Mouse (Mus musculus) activated CD4-positive, CD25-positive, alpha-beta regulatory T cell, adult 4 months (primary cell): ENCODE results near the gene Ephb1. TPM values are rescaled to one million over a fixed set of nuclear protein-coding genes. Genes with fewer than 3 reads are reported as not detected.

Experiments
- ATAC-seq: one replicate; pipeline ENCODE4 v1.8.0; 2017
- polyA plus RNA-seq, 2 experiments: library from polyadenylated mRNA; unstranded; fragments of 100-300 nt; shearing (Covaris generic); gene quantifications; one replicate each; pipeline ENCODE4 v1.2.1; 2017

The Ephb1 gene
- polyA plus RNA-seq, 2 experiments from 2014 or later: not detected

GRCm38 (mm10) chr9:101956228-101956627 lies 398.3 kb downstream of the Ephb1 start:
- ATAC-seq: no peak

- ATAC-seq: no peak
Measured at GRCm38 (mm10) chr9:101954529-101954928, 400.0 kb downstream of the Ephb1 start.

DNA sequence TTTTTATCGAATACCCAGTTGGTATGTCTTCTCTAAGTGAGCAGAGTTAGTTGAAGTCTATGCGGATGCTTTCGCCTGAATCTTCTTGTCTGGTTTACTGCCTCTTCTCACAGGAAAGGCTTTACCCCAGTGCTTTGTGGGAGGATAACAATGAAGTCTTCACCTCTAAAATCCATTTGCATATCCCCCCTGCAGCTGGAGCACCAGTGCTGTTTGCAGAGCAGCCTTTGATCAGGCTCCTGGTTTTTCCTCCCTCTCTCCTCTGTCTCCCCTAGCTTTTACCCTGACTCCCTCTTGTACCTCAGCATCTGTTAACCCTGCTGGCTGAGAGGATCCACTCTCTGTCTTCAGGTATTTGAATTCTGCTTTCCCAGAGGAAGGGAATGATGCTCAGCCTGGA lies 404.4 kb downstream of the Ephb1 start:
- no peak for ATAC-seq

- ATAC-seq: no peak
Measured at GRCm38 (mm10) chr9:101945814-101946213, 408.7 kb downstream of the Ephb1 start.

DNA sequence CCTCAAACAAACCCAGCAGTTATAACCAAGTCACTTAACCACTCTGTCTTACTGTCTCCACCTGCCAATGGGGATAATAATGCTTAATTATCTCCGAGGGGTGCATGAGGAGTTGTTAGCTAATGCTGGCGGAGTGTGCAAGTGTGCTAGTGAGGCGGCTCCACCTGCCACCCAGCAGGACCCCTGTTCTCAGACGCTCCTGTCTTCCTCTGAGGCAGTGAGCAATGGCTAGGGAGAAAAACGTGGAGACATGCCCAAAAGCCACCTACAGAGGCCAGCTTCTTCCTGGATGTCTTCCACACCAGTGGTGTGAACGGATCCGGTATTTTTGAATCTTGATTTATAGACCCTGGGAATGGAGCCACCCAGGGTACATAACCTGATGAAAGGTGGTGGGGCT lies 409.2 kb downstream of the Ephb1 start:
- ATAC-seq: no peak

DNA sequence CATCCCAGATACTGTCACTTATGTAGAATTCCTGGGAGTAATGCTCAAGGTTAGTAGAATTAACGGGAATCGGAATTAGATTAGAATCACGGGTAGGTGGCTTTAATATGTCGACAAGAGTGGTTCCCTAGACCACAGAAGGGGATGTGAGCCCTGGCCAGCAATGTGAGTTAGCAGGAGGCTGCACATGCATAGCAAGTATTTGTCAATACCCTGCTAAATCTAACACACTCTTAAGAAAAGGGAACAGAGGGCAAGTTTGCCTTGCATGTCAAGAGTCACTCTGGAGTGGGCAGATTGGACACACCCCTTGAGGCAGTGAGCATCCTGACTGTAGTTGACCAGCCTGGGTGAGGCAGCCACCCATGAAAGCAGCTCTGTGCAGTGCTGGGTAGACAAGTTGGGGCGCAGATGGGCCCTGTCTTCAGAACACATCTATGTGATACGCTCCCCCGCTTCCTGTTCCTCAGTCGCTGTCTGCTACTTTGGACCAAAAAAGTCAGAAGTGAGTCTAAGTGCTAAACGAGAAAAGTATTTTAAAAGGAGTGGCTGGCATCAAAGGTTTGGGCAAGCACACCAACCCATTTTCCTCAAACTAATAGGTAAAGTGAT lies 412.3 kb downstream of the Ephb1 start:
- ATAC-seq: no peak

GRCm38 (mm10) chr9:101940182-101940581 lies 414.3 kb downstream of the Ephb1 start:
- no peak for ATAC-seq

- no peak for ATAC-seq
Measured at GRCm38 (mm10) chr9:101939006-101939405, 415.5 kb downstream of the Ephb1 start.

- no peak for ATAC-seq
Measured at GRCm38 (mm10) chr9:101938066-101938465, 416.4 kb downstream of the Ephb1 start.

- no peak for ATAC-seq
Measured at GRCm38 (mm10) chr9:101934887-101935286, 419.6 kb downstream of the Ephb1 start.

- ATAC-seq: no peak
Measured at GRCm38 (mm10) chr9:101933946-101934573, 420.4 kb downstream of the Ephb1 start.

DNA sequence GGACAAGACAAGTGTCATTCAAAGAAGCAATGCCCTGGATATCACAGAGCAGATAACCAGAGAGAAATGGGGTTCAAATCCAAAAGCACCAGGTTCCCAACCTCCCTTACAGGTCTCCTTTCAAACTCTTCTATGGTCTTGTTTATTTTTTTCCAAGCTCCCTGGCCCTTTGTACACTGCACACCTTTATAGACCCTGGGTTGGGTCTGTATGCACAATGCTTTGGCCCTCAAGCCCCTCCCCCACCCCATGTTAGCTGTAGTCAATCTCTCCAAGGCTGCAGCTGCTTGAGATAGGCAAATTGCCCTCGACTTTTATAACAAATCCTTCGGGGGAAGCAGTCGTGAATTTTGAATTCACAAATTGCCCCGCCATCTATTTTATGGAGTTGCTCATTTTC lies 429.7 kb downstream of the Ephb1 start:
- ATAC-seq: no peak

DNA sequence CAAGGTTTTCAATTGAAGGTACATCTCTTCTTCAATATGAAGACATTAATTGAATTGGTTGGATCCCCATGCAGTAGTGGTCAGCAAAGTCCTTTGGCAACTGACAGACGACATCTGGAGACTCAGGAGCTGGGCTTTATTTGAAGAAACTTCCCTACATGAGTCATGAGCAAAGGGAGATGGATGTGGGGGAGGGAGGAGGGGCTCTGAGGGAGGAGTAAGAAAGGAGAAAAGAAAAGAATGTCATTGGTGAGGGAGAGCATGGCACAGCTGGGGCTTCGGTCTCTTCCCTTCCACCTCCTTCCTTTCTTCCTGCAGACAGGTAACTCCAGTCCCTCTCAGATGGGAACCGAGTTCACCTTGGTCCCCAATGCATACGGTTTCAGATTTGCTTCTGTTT lies 431.6 kb downstream of the Ephb1 start:
- ATAC-seq: no peak

GRCm38 (mm10) chr9:101919324-101919723 lies 435.2 kb downstream of the Ephb1 start:
- ATAC-seq: no peak

- no peak for ATAC-seq
Measured at GRCm38 (mm10) chr9:101918771-101919170, 435.7 kb downstream of the Ephb1 start.

- ATAC-seq: no peak
Measured at GRCm38 (mm10) chr9:101915082-101915481, 439.4 kb downstream of the Ephb1 start.

GRCm38 (mm10) chr9:101911176-101911866 lies 443.2 kb downstream of the Ephb1 start:
- no peak for ATAC-seq

GRCm38 (mm10) chr9:101909491-101909890 lies 445.0 kb downstream of the Ephb1 start:
- ATAC-seq: no peak

GRCm38 (mm10) chr9:101908849-101909248 lies 445.6 kb downstream of the Ephb1 start:
- ATAC-seq: no peak

- no peak for ATAC-seq
Measured at GRCm38 (mm10) chr9:101907747-101908255, 446.7 kb downstream of the Ephb1 start.

DNA sequence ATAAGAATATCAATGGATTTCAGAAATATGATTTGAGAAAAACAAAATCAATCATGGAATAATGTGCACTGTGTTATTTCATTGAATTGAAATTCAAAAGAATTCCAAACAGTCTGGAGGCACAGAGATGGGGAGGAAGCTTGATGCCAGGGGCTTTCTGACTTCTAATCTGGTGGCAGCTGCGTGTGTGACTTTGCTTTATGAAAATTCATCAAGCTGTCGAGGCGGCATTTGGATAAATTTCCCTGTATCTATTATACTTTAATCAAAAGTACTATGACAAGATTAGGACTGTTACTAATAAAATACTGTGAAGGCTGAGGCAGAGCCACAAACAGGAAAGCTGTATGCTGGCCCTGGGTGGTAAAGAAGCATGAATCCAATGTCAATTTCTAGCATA lies 451.1 kb downstream of the Ephb1 start:
- ATAC-seq: no peak

- ATAC-seq: no peak
Measured at GRCm38 (mm10) chr9:101897851-101898250, 456.6 kb downstream of the Ephb1 start.

- no peak for ATAC-seq
Measured at GRCm38 (mm10) chr9:101883295-101883694, 471.2 kb downstream of the Ephb1 start.
